Mouse (Mus musculus): ENCODE data around the gene Pdcl3. TPM values are rescaled to one million over a fixed set of nuclear protein-coding genes. Genes with fewer than 3 reads are reported as not detected.

Pdcl3 gene
- polyA plus RNA-seq, 1 experiment from 2014 or later: 177 TPM

GRCm38 (mm10) chr1:38988357-38988756 lies 2.9 kb downstream of the Pdcl3 start:
- H3K9ac ChIP-seq: peak overlapping the region; percentile 70
- peaks cover 19% of the 10 kb centered on the region for H3K4me1 ChIP-seq
- ATAC-seq (replicated peaks; ENCODE audit: low FRiP score): no peak
- peak overlapping the region; percentile 64 for H3K4me2 ChIP-seq
- H3K27me3 ChIP-seq: no peaks in the 10 kb centered on the region
- peak overlapping the region; percentile 87 for H3K4me3 ChIP-seq (replicated peaks)
- peaks cover 24% of the 10 kb centered on the region for H3K36me3 ChIP-seq
- peak overlapping the region; percentile 95 for H3K27ac ChIP-seq
- no peaks in the 10 kb centered on the region for H3K9me3 ChIP-seq (replicated peaks)
- 21% methylated on average over 7 of the region's 7 CpGs for WGBS

GRCm38 (mm10) chr1:38992365-38992764 lies 7.0 kb downstream of the Pdcl3 start:
- no peak overlapping the region for H3K4me3 ChIP-seq (replicated peaks)
- 94% methylated on average over 3 of the region's 3 CpGs for WGBS
- H3K27me3 ChIP-seq: no peaks in the 10 kb centered on the region
- no peaks in the 10 kb centered on the region for H3K9me3 ChIP-seq (replicated peaks)
- no peak overlapping the region for H3K4me2 ChIP-seq
- ATAC-seq (replicated peaks; ENCODE audit: low FRiP score): no peak
- peaks cover 60% of the 10 kb centered on the region for H3K36me3 ChIP-seq
- H3K27ac ChIP-seq: no peak overlapping the region
- H3K4me1 ChIP-seq: peaks cover 10% of the 10 kb centered on the region
- no peak overlapping the region for H3K9ac ChIP-seq

- no peak overlapping the region for H3K9ac ChIP-seq
- no peak for ATAC-seq (replicated peaks; ENCODE audit: low FRiP score)
- no peak overlapping the region for H3K4me2 ChIP-seq
- WGBS: 17% methylated on average over 5 of the region's 5 CpGs
- no peak overlapping the region for H3K27ac ChIP-seq
- peaks cover 18% of the 10 kb centered on the region for H3K36me3 ChIP-seq
- H3K4me3 ChIP-seq (replicated peaks): no peak overlapping the region
- no peaks in the 10 kb centered on the region for H3K4me1 ChIP-seq
- H3K9me3 ChIP-seq (replicated peaks): no peaks in the 10 kb centered on the region
- no peaks in the 10 kb centered on the region for H3K27me3 ChIP-seq
Observed at GRCm38 (mm10) chr1:39001106-39001505, 15.7 kb downstream of the Pdcl3 start.

DNA sequence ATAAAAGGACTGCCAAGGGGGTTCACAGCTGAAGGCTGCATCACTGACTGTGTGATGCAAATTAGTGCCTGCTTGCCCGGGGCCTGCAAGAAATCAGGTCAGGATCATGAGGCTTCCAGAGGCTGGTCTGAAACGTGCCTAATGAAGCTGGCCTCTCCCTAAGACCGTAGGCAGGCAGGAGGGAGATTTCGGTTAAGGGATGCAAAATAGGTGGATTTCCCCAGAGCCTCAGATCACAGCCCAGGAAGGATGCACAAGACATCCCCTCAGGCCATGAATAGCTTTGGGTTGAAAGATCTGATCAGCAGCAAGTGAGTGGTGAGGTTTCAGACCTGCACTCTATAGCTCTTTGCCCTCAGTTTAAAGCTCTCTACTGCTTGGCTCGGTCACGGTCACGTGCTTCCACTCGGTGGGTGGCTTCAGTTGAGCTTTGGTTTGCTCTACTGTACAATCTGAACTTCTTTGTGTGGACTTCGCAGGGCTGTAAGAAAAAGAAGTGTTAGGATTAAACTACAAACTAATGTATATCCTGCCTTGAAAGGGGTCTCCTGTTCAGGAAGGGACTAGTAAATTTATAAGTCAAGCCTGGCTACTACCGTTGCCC lies 20.4 kb downstream of the Pdcl3 start:
- Histone ChIP-seq H3K27me3 (no peaks in the 10 kb centered on the region), H3K4me3 (replicated peaks) (no peak overlapping the region), H3K27ac (no peak overlapping the region), H3K9ac (no peak overlapping the region), H3K9me3 (replicated peaks) (no peaks in the 10 kb centered on the region), H3K4me1 (0 out of 2 replicates have a peak, but pooled peaks cover 6% of the 10 kb centered on the region), H3K4me2 (no peak overlapping the region), H3K36me3 (no peaks in the 10 kb centered on the region)
- ATAC-seq (replicated peaks; ENCODE audit: low FRiP score): no peak
- WGBS: 59% methylated on average over 10 of the region's 10 CpGs

DNA sequence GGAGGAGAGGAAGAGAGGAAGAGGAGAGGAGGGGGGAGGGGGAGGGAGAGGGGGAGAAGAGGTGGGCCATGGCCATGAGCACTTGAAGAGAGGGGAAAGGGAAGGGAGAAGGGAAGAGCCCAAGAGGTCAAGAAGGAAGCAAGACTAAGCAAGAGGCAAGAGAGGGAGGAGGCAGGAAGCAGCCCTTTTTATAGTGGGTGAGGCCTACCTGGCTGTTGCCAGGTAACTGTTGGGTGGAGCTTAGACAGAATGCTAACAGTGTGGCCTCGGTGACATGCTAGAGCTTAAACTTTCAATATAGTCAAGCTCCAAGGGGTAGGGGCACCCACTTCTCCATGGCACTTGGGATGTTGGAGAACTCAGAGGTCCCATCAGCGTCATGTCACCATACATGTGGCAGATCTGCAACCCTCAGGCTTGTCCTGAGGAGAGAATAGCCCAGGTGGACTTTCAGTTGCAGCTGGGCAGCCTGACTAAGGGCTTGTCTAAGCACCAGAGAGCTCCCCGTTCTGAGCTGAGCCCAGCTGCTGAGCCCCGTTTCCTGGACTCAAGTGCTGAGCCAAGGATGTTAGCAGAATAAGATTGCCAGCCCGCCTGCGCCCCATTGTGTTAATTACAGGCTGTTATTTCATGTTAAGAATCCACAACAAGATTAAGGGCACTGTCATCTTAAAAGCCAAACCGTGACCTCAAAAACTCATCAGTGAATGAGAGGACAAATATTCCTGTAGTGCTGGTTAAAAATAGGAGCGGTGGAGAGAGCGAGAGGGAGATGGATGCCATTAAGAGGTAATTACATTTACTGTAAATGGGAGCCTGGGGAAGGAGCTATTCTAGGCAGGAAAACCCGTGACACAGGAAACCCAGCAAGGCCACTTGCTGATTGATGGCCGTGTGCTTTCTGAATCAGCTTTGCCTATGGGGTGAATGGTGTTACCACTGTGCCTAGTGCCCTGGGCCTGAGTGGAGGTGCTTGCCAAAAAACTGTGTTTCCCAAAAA lies 21.7 kb downstream of the Pdcl3 start:
- WGBS: 53% methylated on average over 11 of the region's 11 CpGs
- Histone ChIP-seq H3K4me2 (no peak overlapping the region), H3K9ac (no peak overlapping the region), H3K27me3 (no peaks in the 10 kb centered on the region), H3K4me1 (0 out of 2 replicates have a peak, but pooled peaks cover 6% of the 10 kb centered on the region), H3K9me3 (replicated peaks) (no peaks in the 10 kb centered on the region), H3K4me3 (replicated peaks) (no peak overlapping the region), H3K36me3 (no peaks in the 10 kb centered on the region), H3K27ac (no peak overlapping the region)
- no peak for ATAC-seq (replicated peaks; ENCODE audit: low FRiP score)

DNA sequence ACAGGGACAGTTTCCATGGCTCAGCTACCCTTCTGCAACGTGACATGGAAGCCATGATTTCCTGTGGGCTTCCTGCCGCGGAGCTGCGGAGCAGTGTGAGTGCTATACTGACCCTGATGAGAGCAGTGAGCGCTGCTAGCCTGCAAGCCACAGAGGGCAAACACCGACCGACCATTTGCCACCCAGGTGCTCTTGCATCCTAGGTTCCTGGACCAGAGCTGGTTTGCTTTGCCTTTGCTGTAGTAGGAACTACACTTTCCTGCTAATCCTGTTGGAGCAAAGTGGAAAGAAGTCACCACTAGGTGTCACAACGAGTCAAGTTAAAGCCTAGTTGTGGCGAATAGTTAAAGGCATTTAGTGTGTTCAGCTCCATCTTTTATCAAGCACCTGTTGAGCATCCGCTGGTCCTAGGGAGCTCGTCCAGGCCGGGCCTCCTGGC lies 25.2 kb downstream of the Pdcl3 start:
- H3K9me3 ChIP-seq (replicated peaks): no peaks in the 10 kb centered on the region
- H3K4me2 ChIP-seq: peak overlapping the region; percentile 36; the same call in 1 of the 2 replicates

DNA sequence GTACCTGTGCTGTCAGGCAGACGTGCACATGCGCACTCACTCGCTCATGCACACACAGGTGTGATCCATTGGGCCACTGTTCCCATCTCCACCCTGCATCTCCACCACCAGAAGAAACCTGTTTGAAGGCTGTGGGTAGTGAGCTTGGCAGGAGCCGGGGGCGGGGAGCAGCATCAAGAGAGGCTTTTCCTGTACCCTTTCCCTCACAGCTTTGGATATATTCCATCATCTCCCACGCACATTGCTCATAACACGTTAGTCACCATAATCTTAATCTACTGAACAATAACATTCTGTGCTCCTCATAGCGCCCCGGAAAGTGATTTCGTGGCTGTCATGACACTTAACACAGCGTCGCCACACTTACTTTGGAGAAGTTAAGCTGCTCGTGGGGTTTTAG lies 27.2 kb downstream of the Pdcl3 start:
- no peak for ATAC-seq (replicated peaks; ENCODE audit: low FRiP score)
- 0 out of 2 replicates have a peak, but pooled peaks cover 2% of the 10 kb centered on the region for H3K4me1 ChIP-seq
- no peaks in the 10 kb centered on the region for H3K36me3 ChIP-seq
- H3K9me3 ChIP-seq (replicated peaks): no peaks in the 10 kb centered on the region
- WGBS: 89% methylated on average over 13 of the region's 13 CpGs
- H3K4me3 ChIP-seq (replicated peaks): no peak overlapping the region
- no peaks in the 10 kb centered on the region for H3K27me3 ChIP-seq
- no peak overlapping the region for H3K27ac ChIP-seq
- H3K4me2 ChIP-seq: no peak overlapping the region
- no peak overlapping the region for H3K9ac ChIP-seq

More for the DNA sequence above, 25.2 kb downstream of the Pdcl3 start:
- Histone ChIP-seq H3K9ac (no peak overlapping the region), H3K4me1 (0 out of 2 replicates have a peak, but pooled peaks cover 6% of the 10 kb centered on the region), H3K4me3 (replicated peaks) (no peak overlapping the region), H3K27me3 (no peaks in the 10 kb centered on the region), H3K36me3 (no peaks in the 10 kb centered on the region), H3K27ac (no peak overlapping the region)
- 23% methylated on average over 12 of the region's 12 CpGs for WGBS
- peak; percentile 25 for ATAC-seq (replicated peaks; ENCODE audit: low FRiP score)

DNA sequence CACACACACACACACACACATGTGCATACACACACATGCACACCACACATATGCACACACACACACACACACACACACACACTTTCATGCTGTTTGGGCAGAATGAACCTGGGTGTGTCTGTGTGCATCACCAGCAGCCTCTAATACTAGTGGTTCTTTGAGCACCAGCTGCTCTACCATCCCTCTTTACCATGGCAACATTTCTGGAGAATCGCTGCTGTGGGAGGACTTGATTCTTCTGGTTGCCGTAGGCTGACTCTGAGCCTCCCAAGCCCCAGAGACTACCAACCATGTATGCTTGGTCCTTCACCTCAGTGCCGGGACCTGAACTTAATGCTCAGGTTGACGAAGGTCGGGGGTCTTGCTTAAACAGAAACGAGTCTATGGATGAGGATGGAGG lies 28.4 kb downstream of the Pdcl3 start:
- no peaks in the 10 kb centered on the region for H3K36me3 ChIP-seq
- no peak overlapping the region for H3K27ac ChIP-seq
- WGBS: 88% methylated on average over 6 of the region's 6 CpGs
- 0 out of 2 replicates have a peak, but pooled peaks cover 2% of the 10 kb centered on the region for H3K4me1 ChIP-seq
- H3K4me3 ChIP-seq (replicated peaks): no peak overlapping the region
- H3K4me2 ChIP-seq: no peak overlapping the region
- no peak for ATAC-seq (replicated peaks; ENCODE audit: low FRiP score)
- H3K27me3 ChIP-seq: no peaks in the 10 kb centered on the region
- no peak overlapping the region for H3K9ac ChIP-seq
- no peaks in the 10 kb centered on the region for H3K9me3 ChIP-seq (replicated peaks)

DNA sequence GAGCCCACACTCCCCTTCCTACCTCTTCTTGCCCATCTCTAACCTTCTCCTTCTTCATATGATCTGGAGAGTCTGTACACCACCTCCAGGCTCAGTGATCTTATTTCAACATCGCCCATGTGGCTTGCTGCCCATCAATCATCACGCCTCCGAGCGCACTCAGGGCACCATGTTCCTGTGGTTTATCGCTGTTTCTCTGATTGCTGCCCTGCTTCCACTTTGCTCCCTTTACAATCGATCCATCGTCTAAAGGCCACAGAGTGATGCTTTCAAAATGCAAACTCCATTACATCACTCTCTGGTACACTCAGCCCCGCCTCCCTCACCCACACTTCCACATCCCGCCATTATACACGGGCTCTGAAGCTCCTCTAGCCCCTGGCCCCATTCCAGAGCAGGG lies 30.1 kb downstream of the Pdcl3 start:
- Histone ChIP-seq H3K4me2 (no peak overlapping the region), H3K9ac (no peak overlapping the region), H3K4me3 (replicated peaks) (no peak overlapping the region), H3K27ac (no peak overlapping the region), H3K9me3 (replicated peaks) (no peaks in the 10 kb centered on the region), H3K4me1 (0 out of 2 replicates have a peak, but pooled peaks cover under 1% of the 10 kb centered on the region), H3K36me3 (no peaks in the 10 kb centered on the region), H3K27me3 (no peaks in the 10 kb centered on the region)
- WGBS: 85% methylated on average over 10 of the region's 10 CpGs
- no peak for ATAC-seq (replicated peaks; ENCODE audit: low FRiP score)

DNA sequence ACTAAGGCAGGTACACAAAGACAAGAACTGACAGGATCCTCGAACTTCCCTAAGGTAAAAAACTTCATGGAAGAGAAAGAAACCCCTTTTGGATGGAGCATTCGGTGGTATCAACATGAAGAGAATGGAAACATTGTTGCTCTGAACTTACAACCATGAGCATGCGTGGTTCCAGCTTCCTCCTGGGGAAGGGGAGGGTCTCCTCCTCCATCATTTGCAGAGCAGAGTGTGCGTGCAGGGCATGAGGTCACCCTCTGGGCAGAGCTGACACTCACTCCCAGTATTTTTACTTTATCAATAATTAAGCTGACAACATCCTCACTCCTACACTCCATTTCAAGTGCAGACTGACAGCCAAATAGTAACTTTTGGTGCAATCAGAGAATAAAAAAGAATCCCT lies 32.5 kb downstream of the Pdcl3 start:
- WGBS: 75% methylated on average over 4 of the region's 4 CpGs
- no peaks in the 10 kb centered on the region for H3K27me3 ChIP-seq
- no peaks in the 10 kb centered on the region for H3K36me3 ChIP-seq
- H3K27ac ChIP-seq: no peak overlapping the region
- no peak overlapping the region for H3K9ac ChIP-seq
- H3K4me1 ChIP-seq: no peaks in the 10 kb centered on the region
- ATAC-seq (replicated peaks; ENCODE audit: low FRiP score): no peak
- H3K9me3 ChIP-seq (replicated peaks): no peaks in the 10 kb centered on the region
- H3K4me3 ChIP-seq (replicated peaks): no peak overlapping the region
- H3K4me2 ChIP-seq: no peak overlapping the region

DNA sequence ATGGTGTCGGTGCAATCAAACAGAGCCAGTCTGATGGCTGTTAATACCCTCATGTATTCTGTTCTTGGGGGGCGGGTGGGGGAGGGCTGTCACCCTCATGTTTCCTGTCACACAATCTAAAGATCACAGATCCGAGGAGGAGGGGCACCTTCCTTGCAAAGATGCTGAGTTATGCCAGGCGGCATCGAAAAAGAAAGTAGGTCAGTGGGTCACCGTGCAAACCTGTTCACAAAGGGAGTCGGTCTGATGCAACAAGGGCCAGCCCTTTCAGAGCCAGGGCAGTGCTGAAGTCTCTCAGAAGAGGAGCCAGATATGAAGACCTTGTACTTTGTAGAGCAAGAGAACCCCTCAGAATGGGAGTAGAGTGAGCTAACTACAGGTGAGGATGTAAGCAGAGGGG lies 39.7 kb downstream of the Pdcl3 start:
- Histone ChIP-seq H3K36me3 (no peaks in the 10 kb centered on the region), H3K4me1 (peaks cover 10% of the 10 kb centered on the region), H3K9me3 (replicated peaks) (no peaks in the 10 kb centered on the region), H3K4me3 (replicated peaks) (no peak overlapping the region), H3K4me2 (no peak overlapping the region), H3K9ac (no peak overlapping the region), H3K27ac (no peak overlapping the region), H3K27me3 (0 out of 2 replicates have a peak, but pooled peaks cover 9% of the 10 kb centered on the region)
- ATAC-seq (replicated peaks; ENCODE audit: low FRiP score): no peak
- 45% methylated on average over 7 of the region's 7 CpGs for WGBS

- 0 out of 2 replicates have a peak, but pooled peaks cover 9% of the 10 kb centered on the region for H3K27me3 ChIP-seq
- H3K9me3 ChIP-seq (replicated peaks): no peaks in the 10 kb centered on the region
- H3K4me2 ChIP-seq: no peak overlapping the region
- H3K27ac ChIP-seq: no peak overlapping the region
- no peak overlapping the region for H3K4me3 ChIP-seq (replicated peaks)
- ATAC-seq (replicated peaks; ENCODE audit: low FRiP score): no peak
- H3K9ac ChIP-seq: no peak overlapping the region
- peaks cover 10% of the 10 kb centered on the region for H3K4me1 ChIP-seq
- 91% methylated on average over 1 of the region's 1 CpGs for WGBS
- H3K36me3 ChIP-seq: no peaks in the 10 kb centered on the region
Observed at GRCm38 (mm10) chr1:39025840-39026239, 40.4 kb downstream of the Pdcl3 start.

Data from kidney, embryonic 15.5 days (tissue).